Mouse (Mus musculus): ENCODE measurements around the gene Qsox2.

- no peak for TF ChIP-seq CTCF (IDR thresholded peaks at IDR 0.05; ENCODE audit: low read depth, low read length)
- no peak for TF ChIP-seq EP300 (IDR thresholded peaks at IDR 0.05; ENCODE audit: insufficient read depth, low read depth, low read length)
- no peak for TF ChIP-seq POLR2A (IDR thresholded peaks at IDR 0.05; ENCODE audit: insufficient read depth, low read length)
Observed at GRCm38 (mm10) chr2:26247531-26247930, 10.2 kb upstream of the Qsox2 start.
